Mouse (Mus musculus) hindbrain, embryonic 10.5 days (tissue): ENCODE data around the gene Rbpjl. TPM values are rescaled to one million over a fixed set of nuclear protein-coding genes. Genes with fewer than 3 reads are reported as not detected.

Source experiments
- DNase-seq: peaks from one replicate; pipeline ENCODE4 v3.0.0-alpha.2; 2017; ENCODE audit warnings: low spot score
- H3K27ac ChIP-seq: fragments of 300-500 bp; sonication (generic); 2 replicates; pipeline ENCODE4 v1.5.1; 2016; ENCODE audit warnings: mild to moderate bottlenecking, moderate library complexity
- H3K27me3 ChIP-seq: fragments of 300-500 bp; sonication (generic); 2 replicates; pipeline ENCODE4 v1.6.1; 2016; ENCODE audit warnings: mild to moderate bottlenecking; ENCODE audit not compliant: poor library complexity, insufficient read depth, severe bottlenecking
- H3K36me3 ChIP-seq: fragments of 300-500 bp; sonication (generic); 2 replicates; pipeline ENCODE4 v1.6.1; 2016; ENCODE audit warnings: mild to moderate bottlenecking, moderate library complexity
- H3K4me1 ChIP-seq: fragments of 300-500 bp; sonication (generic); replicated peaks from 2 replicates; pipeline ENCODE4 v1.6.1; 2016; ENCODE audit warnings: mild to moderate bottlenecking
- H3K4me3 ChIP-seq: fragments of 300-500 bp; sonication (generic); 2 replicates; pipeline ENCODE4 v1.5.1; 2016; ENCODE audit warnings: mild to moderate bottlenecking, moderate library complexity
- H3K9me3 ChIP-seq: fragments of 300-500 bp; sonication (generic); 2 replicates; pipeline ENCODE4 v1.6.1; 2016; ENCODE audit warnings: mild to moderate bottlenecking, moderate library complexity
- whole genome bisulfite sequencing: fragments of 180-500 bp; shearing (Covaris S2); methylation state at CpG from one replicate; pipeline ENCODE4 v1.1.7; 2016; 5-methylcytosine and 5-hydroxymethylcytosine counted together
- polyA plus RNA-seq: library from polyadenylated mRNA; unstranded; fragments of >200 nt; fragmentation: Nextera tagmentation; extraction: Ambion mirVana; gene quantifications from 2 replicates; pipeline ENCODE4 v1.2.1, GENCODE M21; 2016

The Rbpjl gene
- polyA plus RNA-seq, 1 experiment from 2014 or later = not detected

GRCm38 (mm10) chr2:164456413-164456812 is 53.5 kb downstream of the Rbpjl start:
- peak overlapping the region; percentile 85 for H3K27ac ChIP-seq
- WGBS = 96% methylated on average over 1 of the region's 1 CpGs
- H3K4me3 ChIP-seq = peak overlapping the region; percentile 29; the same call in 1 of the 2 replicates

DNA sequence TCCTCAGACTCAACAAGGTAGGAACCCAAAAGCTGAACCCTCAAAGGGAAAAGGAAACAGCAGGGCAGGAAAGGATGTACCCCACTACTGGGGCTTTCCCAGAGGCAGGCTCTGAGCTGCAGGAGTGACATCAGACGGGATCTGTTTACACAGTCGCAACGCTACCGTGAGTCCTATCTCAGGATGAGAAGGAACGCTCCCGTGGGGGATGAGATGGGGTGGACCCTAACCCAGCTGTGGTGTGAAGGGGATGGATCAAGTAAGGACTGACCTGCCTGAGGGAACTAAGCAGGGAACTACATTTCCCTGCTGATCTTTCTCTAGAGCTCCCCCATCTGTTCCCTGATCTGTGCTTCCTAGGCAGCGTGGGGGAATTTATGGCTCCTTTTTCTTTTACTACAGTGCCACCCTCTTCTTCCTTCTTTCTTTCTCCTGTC is 53.9 kb downstream of the Rbpjl start, which contains the start of gene Sys1:
Sys1 (plus strand) TSS at position 101 of the 437 bp plus-strand sequence.
- Histone ChIP-seq H3K9me3 (no peaks in the 10 kb centered on the region), H3K27me3 (0 out of 2 replicates have a peak, but pooled peaks cover 6% of the 10 kb centered on the region), H3K4me3 (peak within 1 kb of the TSS; percentile 29), H3K27ac (peak within 1 kb of the TSS; percentile 85), H3K36me3 (no peaks in the 10 kb centered on the region), H3K4me1 (peaks cover 37% of the 10 kb centered on the region)
- peak; percentile 20 for DNase-seq
- WGBS = 2% methylated on average over 7 of the region's 7 CpGs

More at GRCm38 (mm10) chr2:164456413-164456812, 53.5 kb downstream of the Rbpjl start:
- DNase-seq = no peak
- H3K4me1 ChIP-seq = peaks cover 35% of the 10 kb centered on the region
- 0 out of 2 replicates have a peak, but pooled peaks cover 6% of the 10 kb centered on the region for H3K27me3 ChIP-seq
- H3K36me3 ChIP-seq = no peaks in the 10 kb centered on the region
- no peaks in the 10 kb centered on the region for H3K9me3 ChIP-seq

- no peak overlapping the region for H3K4me3 ChIP-seq
- 73% methylated on average over 7 of the region's 7 CpGs for WGBS
- 0 out of 2 replicates have a peak, but pooled peaks cover 4% of the 10 kb centered on the region for H3K27me3 ChIP-seq
- H3K27ac ChIP-seq = peak overlapping the region; percentile 85; the same call in 1 of the 2 replicates
- peaks cover 41% of the 10 kb centered on the region for H3K4me1 ChIP-seq
- no peaks in the 10 kb centered on the region for H3K9me3 ChIP-seq
- H3K36me3 ChIP-seq = no peaks in the 10 kb centered on the region
- DNase-seq = no peak
Observed at GRCm38 (mm10) chr2:164457942-164458341, 55.0 kb downstream of the Rbpjl start.

DNA sequence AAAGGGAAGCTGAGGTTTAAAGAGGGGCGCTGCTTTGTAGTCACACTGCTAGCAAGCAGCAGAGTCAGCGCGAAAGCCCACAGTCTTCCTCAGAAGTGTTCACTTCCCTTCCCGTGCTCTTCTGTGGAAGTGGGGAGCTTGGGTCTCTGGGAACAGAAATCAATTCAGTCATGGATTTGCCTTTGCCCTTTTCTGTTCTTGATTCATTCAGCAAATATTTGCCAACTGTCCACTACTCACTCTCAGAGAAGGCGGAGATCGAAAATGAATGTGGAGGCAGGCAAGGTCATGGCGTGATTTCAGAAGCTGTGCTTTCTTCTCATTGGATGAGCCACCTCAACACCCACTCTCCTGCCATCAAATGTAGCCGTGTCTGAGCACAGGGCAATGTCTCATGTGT is 55.6 kb downstream of the Rbpjl start:
- WGBS = 89% methylated on average over 8 of the region's 8 CpGs
- H3K27me3 ChIP-seq = no peaks in the 10 kb centered on the region
- H3K27ac ChIP-seq = no peak overlapping the region
- no peaks in the 10 kb centered on the region for H3K9me3 ChIP-seq
- peaks cover 44% of the 10 kb centered on the region for H3K4me1 ChIP-seq
- DNase-seq = no peak
- H3K4me3 ChIP-seq = no peak overlapping the region
- peaks cover 5% of the 10 kb centered on the region for H3K36me3 ChIP-seq

- Histone ChIP-seq H3K4me3 (peak within 1 kb of the TSS; percentile 92), H3K27ac (peak within 1 kb of the TSS; percentile 93), H3K36me3 (peaks cover 29% of the 10 kb centered on the region), H3K9me3 (no peaks in the 10 kb centered on the region), H3K4me1 (peaks cover 37% of the 10 kb centered on the region), H3K27me3 (no peaks in the 10 kb centered on the region)
- under 1% methylated on average over 78 of the region's 79 CpGs for WGBS
- peak; percentile 97 for DNase-seq
Observed at GRCm38 (mm10) chr2:164460745-164461551, 58.0 kb downstream of the Rbpjl start, which contains the start of gene Gm20458. Gene Gm20458, plus strand, starts transcription at chr2:164460967.

Other genes starting within 250 kb of the Rbpjl start
- gene Kcns1, start 232.0 kb upstream of the Rbpjl start, polyA plus RNA-seq = not detected in 2 replicates
- not detected in 2 replicates for gene Wfdc5, start 220.4 kb upstream of the Rbpjl start, polyA plus RNA-seq
- not detected in 2 replicates for gene Wfdc12, start 212.5 kb upstream of the Rbpjl start, polyA plus RNA-seq
- gene Wfdc15a, start 203.0 kb upstream of the Rbpjl start, polyA plus RNA-seq = not detected in 2 replicates
- gene Wfdc15b, start 181.5 kb upstream of the Rbpjl start, polyA plus RNA-seq = not detected in 2 replicates
- gene Svs2, start 164.7 kb upstream of the Rbpjl start, polyA plus RNA-seq = not detected in 2 replicates
- not detected in 2 replicates for gene Svs3b, start 146.5 kb upstream of the Rbpjl start, polyA plus RNA-seq
- gene Svs4, start 124.7 kb upstream of the Rbpjl start, polyA plus RNA-seq = not detected in 2 replicates
- not detected in 2 replicates for gene Svs3a, start 113.9 kb upstream of the Rbpjl start, polyA plus RNA-seq
- not detected in 2 replicates for gene Svs6, start 86.4 kb upstream of the Rbpjl start, polyA plus RNA-seq
- not detected in 2 replicates for gene Svs5, start 70.4 kb upstream of the Rbpjl start, polyA plus RNA-seq
- 0.31 TPM in 1 of 2 replicates, not detected in the other for gene Slpi, start 14.0 kb upstream of the Rbpjl start, polyA plus RNA-seq
- gene Matn4, start 2.0 kb downstream of the Rbpjl start, polyA plus RNA-seq = 0.35 and 0.72 TPM in 2 replicates
- 14.8 and 18.0 TPM in 2 replicates for gene Sdc4, start 40.7 kb downstream of the Rbpjl start, polyA plus RNA-seq
- 61.5 and 76.4 TPM in 2 replicates for gene Sys1, start 53.8 kb downstream of the Rbpjl start, polyA plus RNA-seq
- 4.4 and 4.5 TPM in 2 replicates for gene Gm20458, start 57.8 kb downstream of the Rbpjl start, polyA plus RNA-seq
- gene Trp53tg5, start 70.6 kb downstream of the Rbpjl start, polyA plus RNA-seq = not detected in 2 replicates
- 1.9 and 3.3 TPM in 2 replicates for gene Dbndd2, start 83.0 kb downstream of the Rbpjl start, polyA plus RNA-seq
- gene Pigt, start 94.4 kb downstream of the Rbpjl start, polyA plus RNA-seq = 39.7 and 48.8 TPM in 2 replicates
- gene Wfdc2, start 159.3 kb downstream of the Rbpjl start, polyA plus RNA-seq = 27.6 and 64.4 TPM in 2 replicates
- not detected in 2 replicates for gene Spint3, start 170.3 kb downstream of the Rbpjl start, polyA plus RNA-seq
- gene Wfdc6a, start 182.3 kb downstream of the Rbpjl start, polyA plus RNA-seq = not detected in 2 replicates
- not detected in 2 replicates for gene Eppin, start 190.5 kb downstream of the Rbpjl start, polyA plus RNA-seq
- gene Wfdc6b, start 210.4 kb downstream of the Rbpjl start, polyA plus RNA-seq = not detected in 2 replicates
- not detected in 2 replicates for gene Wfdc8, start 210.5 kb downstream of the Rbpjl start, polyA plus RNA-seq
- gene Wfdc16, start 235.7 kb downstream of the Rbpjl start, polyA plus RNA-seq = not detected in 2 replicates